Mouse (Mus musculus) bone marrow, adult 2 months (tissue): ENCODE measurements around the gene Cops2.

Source experiments
- CTCF ChIP-seq: fragments of 200-500 bp; IDR thresholded peaks from 2 replicates; pipeline ENCODE4 v1.5.1; 2011; ENCODE audit warnings: low read length, control low read depth; ENCODE audit not compliant: control insufficient read depth, insufficient read depth
- POLR2A ChIP-seq: fragments of 200-500 bp; IDR thresholded peaks from 2 replicates; pipeline ENCODE4 v1.6.1; 2011; ENCODE audit warnings: low read depth, mild to moderate bottlenecking, control low read depth, low read length, borderline replicate concordance; ENCODE audit not compliant: control insufficient read depth

DNA sequence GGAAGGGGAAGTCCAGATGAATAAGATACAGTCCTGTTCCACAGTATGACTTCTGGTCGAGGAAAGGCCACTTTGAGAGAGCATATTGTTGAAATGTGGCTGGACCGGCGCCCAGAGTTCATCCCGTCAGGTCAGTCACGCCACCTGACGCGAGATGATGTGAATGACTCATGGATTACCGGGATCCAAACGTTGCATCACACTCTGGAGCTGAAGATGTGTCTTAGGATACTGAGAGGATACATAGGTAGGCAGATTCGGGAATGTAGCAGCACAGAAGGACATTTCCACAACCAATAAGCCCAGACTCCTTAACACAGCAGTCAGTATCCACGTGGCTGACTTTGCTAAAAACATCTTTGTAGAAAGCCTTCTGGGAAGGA lies 66.1 kb downstream of the Cops2 start:
- TF ChIP-seq CTCF (no peak), POLR2A (no peak)
